Mouse (Mus musculus): ENCODE results near the gene Fmo2. TPM values are rescaled to one million over a fixed set of nuclear protein-coding genes. Genes with fewer than 3 reads are reported as not detected.

The Fmo2 gene
- total RNA-seq, 2 experiments from 2014 or later: 2.3 to 2.6 TPM

GRCm38 (mm10) chr1:162931310-162931875 is 32.9 kb upstream of the Fmo2 start:
- Histone ChIP-seq H3K4me3 (no peak overlapping the region), H3K27ac (peak overlapping the region; percentile 55)
- DNase-seq (ENCODE audit: extremely low spot score in 1 of 2, low spot score in 2 of 2): no peak
- no peak for TF ChIP-seq CTCF (IDR thresholded peaks at IDR 0.05)
- intact Hi-C loops (cut with DNase I): no loop called here

DNA sequence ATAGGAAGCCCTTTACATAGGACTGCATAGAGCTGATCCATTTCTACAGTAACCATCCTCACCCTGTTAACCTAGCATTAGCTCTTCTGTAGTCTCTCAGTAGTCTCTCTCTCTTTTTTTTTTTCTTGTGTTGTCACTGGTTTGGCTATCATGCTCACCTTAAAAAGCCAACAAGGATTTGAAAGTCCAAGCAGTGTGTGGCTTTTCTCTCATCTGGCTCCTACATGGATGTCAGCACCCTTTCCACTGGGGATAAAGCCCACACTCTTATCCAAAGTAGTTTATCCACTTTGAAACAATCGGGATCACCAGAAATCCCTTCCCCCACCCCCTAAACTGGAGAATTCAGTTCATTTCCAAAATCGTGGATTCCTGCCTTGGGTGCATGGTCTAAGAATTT is 32.1 kb upstream of the Fmo2 start:
- TF ChIP-seq CTCF (IDR thresholded peaks at IDR 0.05): no peak
- Histone ChIP-seq H3K27ac (no peak overlapping the region), H3K4me3 (no peak overlapping the region)
- intact Hi-C loops (cut with DNase I): no loop called here
- DNase-seq (ENCODE audit: extremely low spot score in 1 of 2, low spot score in 2 of 2): no peak

DNA sequence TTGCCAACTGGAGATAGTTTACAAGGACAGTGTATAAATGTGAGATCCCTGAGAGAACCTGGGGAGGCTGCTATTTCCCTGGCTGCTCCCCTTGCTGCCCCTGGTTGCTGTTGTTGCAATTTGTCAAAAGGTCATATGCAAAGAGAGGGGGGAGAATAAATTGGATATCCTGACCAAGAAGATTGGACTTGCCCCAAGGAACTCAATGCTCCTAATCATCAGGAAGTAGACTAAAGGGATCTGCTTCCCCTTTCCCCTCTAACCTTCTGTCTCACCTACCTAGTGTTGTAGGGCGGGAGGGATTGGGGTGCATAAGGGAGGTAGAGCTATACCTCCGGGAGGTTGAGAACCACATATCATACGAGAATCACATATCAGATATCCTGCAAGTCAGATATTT is 30.6 kb upstream of the Fmo2 start:
- no peak for TF ChIP-seq CTCF (IDR thresholded peaks at IDR 0.05)

GRCm38 (mm10) chr1:162925121-162925520 is 26.6 kb upstream of the Fmo2 start:
- Histone ChIP-seq H3K4me3 (no peak overlapping the region), H3K27ac (no peak overlapping the region)
- TF ChIP-seq CTCF (IDR thresholded peaks at IDR 0.05): no peak
- DNase-seq (ENCODE audit: extremely low spot score in 1 of 2, low spot score in 2 of 2): no peak
- intact Hi-C loops (cut with DNase I): no loop called here

More for the DNA sequence above, 30.6 kb upstream of the Fmo2 start:
- Histone ChIP-seq H3K4me3 (no peak overlapping the region), H3K27ac (no peak overlapping the region)
- intact Hi-C loops (cut with DNase I): no loop called here
- DNase-seq (ENCODE audit: extremely low spot score in 1 of 2, low spot score in 2 of 2): no peak

DNA sequence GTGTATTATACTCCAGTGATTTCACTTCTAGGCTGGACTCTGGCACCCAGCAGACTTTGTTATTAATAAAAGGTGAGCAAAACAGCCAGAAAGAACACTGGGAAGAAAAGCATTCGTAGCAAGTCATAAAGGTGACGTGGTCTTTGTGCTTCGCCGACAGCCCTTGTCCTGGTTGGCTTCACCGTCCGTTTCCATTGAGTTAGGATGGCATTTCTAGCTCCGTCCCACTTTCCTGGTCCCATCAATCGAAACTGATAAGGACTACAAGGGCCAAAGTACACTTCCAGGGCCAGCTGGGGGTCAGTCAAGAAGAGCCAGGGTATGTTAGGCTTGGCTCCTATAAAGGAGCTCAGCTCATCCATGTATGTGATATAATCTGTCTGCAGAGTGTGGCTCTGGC is 18.1 kb upstream of the Fmo2 start:
- TF ChIP-seq CTCF (IDR thresholded peaks at IDR 0.05): no peak
- Histone ChIP-seq H3K4me3 (no peak overlapping the region), H3K27ac (no peak overlapping the region)
- DNase-seq (ENCODE audit: extremely low spot score in 1 of 2, low spot score in 2 of 2): no peak
- intact Hi-C loops (cut with DNase I): no loop called here

DNA sequence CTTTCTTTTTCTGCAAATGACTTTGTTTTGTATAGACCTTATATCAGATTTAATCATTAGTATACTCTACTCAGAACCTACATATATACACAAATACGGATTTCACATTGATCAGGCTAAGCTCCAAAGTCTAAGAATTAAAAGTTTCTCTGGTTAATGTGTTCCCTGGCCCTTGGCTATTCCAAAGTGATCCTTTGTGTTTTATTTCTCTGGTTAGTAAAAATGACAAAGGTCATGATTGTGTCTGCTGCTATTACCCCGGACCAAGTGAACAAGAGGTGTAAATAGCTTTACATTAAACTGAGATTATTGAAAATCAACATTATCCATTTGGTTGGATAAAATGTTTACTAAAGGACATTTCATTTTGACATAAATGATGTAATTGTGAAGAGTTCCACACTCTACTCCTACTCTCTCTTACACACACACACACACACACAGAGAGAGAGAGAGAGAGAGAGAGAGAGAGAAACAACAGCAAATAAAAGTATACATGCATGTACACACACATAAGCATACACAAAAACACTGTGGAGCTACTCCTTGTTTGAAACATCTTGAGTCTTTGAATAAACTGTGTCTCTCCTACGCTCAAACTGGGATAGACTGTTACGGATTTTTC is 16.5 kb upstream of the Fmo2 start:
- Histone ChIP-seq H3K27ac (no peak overlapping the region), H3K4me3 (no peak overlapping the region)
- no peak for TF ChIP-seq CTCF (IDR thresholded peaks at IDR 0.05)
- DNase-seq (ENCODE audit: extremely low spot score in 1 of 2, low spot score in 2 of 2): no peak
- intact Hi-C loops (cut with DNase I): no loop called here

DNA sequence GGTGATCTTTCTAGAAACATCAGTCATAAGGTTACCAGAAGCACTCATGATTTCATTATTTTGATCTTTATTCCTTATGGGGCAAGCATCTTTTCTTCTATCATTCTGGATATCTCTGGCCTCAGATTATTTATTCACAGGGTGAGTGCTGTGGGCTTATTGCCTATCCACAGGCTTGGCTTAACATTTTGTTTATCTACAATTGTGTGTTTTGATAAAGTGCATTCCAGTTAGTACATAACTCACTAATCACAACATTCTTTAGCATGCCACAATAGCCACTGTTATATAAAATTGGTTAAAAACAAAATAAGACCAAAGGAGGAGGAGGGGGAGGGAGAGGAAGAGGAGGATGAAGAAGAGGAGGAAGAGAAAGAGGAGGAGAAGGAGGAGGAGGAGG is 13.6 kb upstream of the Fmo2 start:
- no peak overlapping the region for H3K4me3 ChIP-seq
- no peak for DNase-seq (ENCODE audit: extremely low spot score in 1 of 2, low spot score in 2 of 2)
- intact Hi-C loops (cut with DNase I): no loop called here
- TF ChIP-seq CTCF (IDR thresholded peaks at IDR 0.05): no peak
- H3K27ac ChIP-seq: no peak overlapping the region

GRCm38 (mm10) chr1:162901879-162902278 is 3.4 kb upstream of the Fmo2 start:
- no peak for DNase-seq (ENCODE audit: extremely low spot score in 1 of 2, low spot score in 2 of 2)
- intact Hi-C loops (cut with DNase I): no loop called here
- H3K27ac ChIP-seq: no peak overlapping the region
- TF ChIP-seq CTCF (IDR thresholded peaks at IDR 0.05): no peak
- no peak overlapping the region for H3K4me3 ChIP-seq

- Histone ChIP-seq H3K27ac (no peak overlapping the region), H3K4me3 (no peak overlapping the region)
- intact Hi-C loops (cut with DNase I): loop anchor here (2.0 kb wide), 2 partner anchors 161 to 175 kb away; no protein-coding TSS in a partner anchor
- DNase-seq (ENCODE audit: extremely low spot score in 1 of 2, low spot score in 2 of 2): peak; percentile 68
- peak; percentile 86 for TF ChIP-seq CTCF (IDR thresholded peaks at IDR 0.05)
Observed at GRCm38 (mm10) chr1:162895900-162896299, 2.6 kb downstream of the Fmo2 start.

GRCm38 (mm10) chr1:162893014-162893413 is 5.5 kb downstream of the Fmo2 start:
- Histone ChIP-seq H3K27ac (no peak overlapping the region), H3K4me3 (no peak overlapping the region)
- intact Hi-C loops (cut with DNase I): no loop called here
- TF ChIP-seq CTCF (IDR thresholded peaks at IDR 0.05): no peak
- no peak for DNase-seq (ENCODE audit: extremely low spot score in 1 of 2, low spot score in 2 of 2)

- TF ChIP-seq CTCF (IDR thresholded peaks at IDR 0.05): no peak
- Histone ChIP-seq H3K27ac (no peak overlapping the region), H3K4me3 (no peak overlapping the region)
- no peak for DNase-seq (ENCODE audit: extremely low spot score in 1 of 2, low spot score in 2 of 2)
- intact Hi-C loops (cut with DNase I): no loop called here
Observed at GRCm38 (mm10) chr1:162891980-162892451, 6.5 kb downstream of the Fmo2 start.

- Histone ChIP-seq H3K27ac (no peak overlapping the region), H3K4me3 (no peak overlapping the region)
- DNase-seq (ENCODE audit: extremely low spot score in 1 of 2, low spot score in 2 of 2): no peak
- intact Hi-C loops (cut with DNase I): no loop called here
- no peak for TF ChIP-seq CTCF (IDR thresholded peaks at IDR 0.05)
Observed at GRCm38 (mm10) chr1:162888646-162889045, 9.9 kb downstream of the Fmo2 start.

GRCm38 (mm10) chr1:162887644-162888043 is 10.9 kb downstream of the Fmo2 start:
- H3K27ac ChIP-seq: no peak overlapping the region
- DNase-seq (ENCODE audit: extremely low spot score in 1 of 2, low spot score in 2 of 2): no peak
- intact Hi-C loops (cut with DNase I): no loop called here
- no peak for TF ChIP-seq CTCF (IDR thresholded peaks at IDR 0.05)
- H3K4me3 ChIP-seq: no peak overlapping the region

Data from left cerebral cortex, adult 2 months (tissue).